In genomic region chr11:76899758-76900738, GRCm38 (mm10) we compare ENCODE assay signal across 10 mouse cellular contexts. TPM values are rescaled to one million over a fixed set of nuclear protein-coding genes. Genes with fewer than 3 reads are reported as not detected.
DNase-seq lines count a peak whose midpoint lies in the region; ATAC-seq and TF ChIP-seq lines count a peak whose summit lies in the region.
"Had no signal": no experiment of that assay in that cellular context is flagged by ENCODE, and none has a peak within 500 bp of the region (broad histone marks: within the 10 kb centered on the region; RNA-seq: fewer than 3 reads in every experiment).

No protein-coding gene starts in this region.

- H3K4me1 ChIP-seq in kidney, embryonic 14.5 days (ENCODE audit: control insufficient read depth, insufficient read depth, low read length) = peaks cover 22% of the 10 kb centered on the region
- peaks cover 6% of the 10 kb centered on the region; the same call in 1 of the 2 replicates for H3K4me1 ChIP-seq in heart, postnatal 0 days (ENCODE audit: control insufficient read depth, insufficient read depth)

- no peak for TF ChIP-seq EP300 in heart, postnatal 0 days (IDR thresholded peaks at IDR 0.05; ENCODE audit: low read depth)

- H3K9me3 ChIP-seq in kidney, embryonic 14.5 days (ENCODE audit: control insufficient read depth, low read length) = no peaks in the 10 kb centered on the region
- no peaks in the 10 kb centered on the region for H3K9me3 ChIP-seq in heart, postnatal 0 days (replicated peaks; ENCODE audit: control insufficient read depth, low read length)
- H3K9me3 ChIP-seq: heart, embryonic 13.5 days had no signal

- TF ChIP-seq CTCF in heart, postnatal 0 days (IDR thresholded peaks at IDR 0.05; ENCODE audit: low read depth) = peak; percentile 55

- no peaks in the 10 kb centered on the region for H3K27me3 ChIP-seq in kidney, embryonic 14.5 days (ENCODE audit: control insufficient read depth, insufficient read depth, low read length)
- no peaks in the 10 kb centered on the region for H3K27me3 ChIP-seq in heart, postnatal 0 days (ENCODE audit: control insufficient read depth, insufficient read depth, low read length)
- H3K27me3 ChIP-seq: heart, embryonic 13.5 days had no signal

- H3K36me3 ChIP-seq in kidney, embryonic 14.5 days (ENCODE audit: control insufficient read depth, insufficient read depth, low read length) = no peaks in the 10 kb centered on the region
- no peaks in the 10 kb centered on the region for H3K36me3 ChIP-seq in heart, postnatal 0 days (replicated peaks; ENCODE audit: control insufficient read depth, insufficient read depth, low read length)
- H3K36me3 ChIP-seq: heart, embryonic 13.5 days had no signal

- 69% methylated on average over 5 of the region's 5 CpGs for WGBS in kidney, embryonic 14.5 days
- 46% methylated on average over 5 of the region's 5 CpGs for WGBS in heart, postnatal 0 days

- no peak overlapping the region for H3K27ac ChIP-seq in kidney, embryonic 14.5 days (ENCODE audit: low read depth, low read length)
- H3K27ac ChIP-seq in heart, postnatal 0 days (ENCODE audit: low read depth) = no peak overlapping the region
- H3K27ac ChIP-seq: heart, embryonic 13.5 days had no signal

- no peak overlapping the region for H3K4me2 ChIP-seq in kidney, embryonic 14.5 days (replicated peaks; ENCODE audit: low read depth, low read length)
- no peak overlapping the region for H3K4me2 ChIP-seq in heart, postnatal 0 days (ENCODE audit: low read depth, low read length)
- H3K4me2 ChIP-seq: heart, embryonic 13.5 days had no signal

- peak; percentile 55 for DNase-seq in kidney, adult 18-20 months
- DNase-seq in NIH3T3 (ENCODE audit: low read depth) = peak; percentile 72
- DNase-seq in heart, postnatal 0 days (ENCODE audit: low spot score) = no peak
- no peak for DNase-seq in thymus, postnatal 0 days (ENCODE audit: low spot score)
- DNase-seq in layer of hippocampus, postnatal 10 days (ENCODE audit: low spot score in 2 of 2) = no peak
- no peak for DNase-seq in frontal cortex, postnatal 36 days (ENCODE audit: low spot score in 2 of 2)

- ATAC-seq in kidney, embryonic 14.5 days (ENCODE audit: low FRiP score, low TSS enrichment) = no peak
- no peak; the same call in 1 of the 2 replicates for ATAC-seq in heart, postnatal 0 days (ENCODE audit: insufficient read depth, low read depth)
- peak; percentile 63; the same call in 1 of the 2 replicates for ATAC-seq in monocyte, adult 5-6 weeks (replicated peaks; ENCODE audit: insufficient number of reproducible peaks, low FRiP score, low TSS enrichment, poor library complexity, severe bottlenecking)

- no peak overlapping the region for H3K4me3 ChIP-seq in kidney, embryonic 14.5 days (ENCODE audit: low read length)
- H3K4me3 ChIP-seq in heart, postnatal 0 days (ENCODE audit: low read depth, low read length) = no peak overlapping the region
- H3K4me3 ChIP-seq: heart, embryonic 13.5 days had no signal

- H3K9ac ChIP-seq in kidney, embryonic 14.5 days (ENCODE audit: low read depth, low read length) = no peak overlapping the region
- no peak overlapping the region for H3K9ac ChIP-seq in heart, postnatal 0 days (replicated peaks; ENCODE audit: low read depth, low read length)
- H3K9ac ChIP-seq: heart, embryonic 13.5 days had no signal

RNA-seq across cellular contexts. Expression of gene Tmigd1, which starts 1.9 kb away (rescaled TPM):
- polyA plus RNA-seq in kidney, embryonic 14.5 days (2014; fragmentation: Nextera tagmentation; extraction: Ambion mirVana) = 0.74 and 0.89 TPM in 2 replicates
- total RNA-seq in heart, postnatal 0 days (2014; rRNA removed; ENCODE audit: low replicate concordance) = not detected in 2 replicates
- polyA plus RNA-seq in heart, postnatal 0 days (2015; fragmentation: Nextera tagmentation; extraction: Ambion mirVana) = 0.41 and 0.56 TPM in 2 replicates
- 0.76 TPM in 1 of 3 replicates, not detected in the others for total RNA-seq in monocyte, adult 5-6 weeks (2017)
- 1.3 and 1.8 TPM in 2 replicates for polyA plus RNA-seq in thymus, postnatal 0 days (2015; fragmentation: Nextera tagmentation; extraction: Ambion mirVana)
- not detected for total RNA-seq in layer of hippocampus, postnatal 10 days (2021)
- polyA plus RNA-seq: spleen, adult 2 months had no signal

RNA-seq across cellular contexts. Expression of gene Blmh, which starts 24.6 kb away (rescaled TPM):
- polyA plus RNA-seq in kidney, embryonic 14.5 days (2014; fragmentation: Nextera tagmentation; extraction: Ambion mirVana) = 136 and 160 TPM in 2 replicates
- total RNA-seq in heart, postnatal 0 days (2014; rRNA removed; ENCODE audit: low replicate concordance) = 40.2 and 92.9 TPM in 2 replicates
- polyA plus RNA-seq in heart, postnatal 0 days (2015; fragmentation: Nextera tagmentation; extraction: Ambion mirVana) = 63.1 and 63.7 TPM in 2 replicates
- 87.2 to 135 TPM (median 98.4 TPM) in 3 replicates for total RNA-seq in monocyte, adult 5-6 weeks (2017)
- 106 and 114 TPM in 2 replicates for polyA plus RNA-seq in thymus, postnatal 0 days (2015; fragmentation: Nextera tagmentation; extraction: Ambion mirVana)
- 10 to 100 TPM; 85.0 to 91.7 TPM for total RNA-seq in layer of hippocampus, postnatal 10 days (2021)

RNA-seq across cellular contexts. Expression of gene Cpd, which starts 53.2 kb away (rescaled TPM):
- 22.1 and 35.0 TPM in 2 replicates for polyA plus RNA-seq in kidney, embryonic 14.5 days (2014; fragmentation: Nextera tagmentation; extraction: Ambion mirVana)
- 58.6 and 66.9 TPM in 2 replicates for total RNA-seq in heart, postnatal 0 days (2014; rRNA removed; ENCODE audit: low replicate concordance)
- polyA plus RNA-seq in heart, postnatal 0 days (2015; fragmentation: Nextera tagmentation; extraction: Ambion mirVana) = 7.6 and 8.6 TPM in 2 replicates
- 37.7 to 55.0 TPM (median 54.1 TPM) in 3 replicates for total RNA-seq in monocyte, adult 5-6 weeks (2017)
- polyA plus RNA-seq in thymus, postnatal 0 days (2015; fragmentation: Nextera tagmentation; extraction: Ambion mirVana) = 3.2 and 3.3 TPM in 2 replicates
- 10 to 100 TPM; 78.0 to 78.1 TPM for total RNA-seq in layer of hippocampus, postnatal 10 days (2021)

Comparison
In these comparisons a context has a peak if more than half of its experiments do, and no peak if none do; other contexts are left out.
1. DNase-seq: peak in kidney, adult 18-20 months (single experiment) and NIH3T3 (single experiment); none in heart, postnatal 0 days (single experiment), thymus, postnatal 0 days (single experiment), layer of hippocampus, postnatal 10 days (0 of 2) and frontal cortex, postnatal 36 days (0 of 2).